Mouse (Mus musculus) heart, embryonic 15.5 days (tissue): Measurements from ENCODE around the gene Iqcj. TPM values are rescaled to one million over a fixed set of nuclear protein-coding genes. Genes with fewer than 3 reads are reported as not detected.
"Not testable (repeated sequence)": the region's sequence is repeated elsewhere in the genome, so short reads cannot be mapped to it uniquely, and the experiment has no call there.

Experiments
- ATAC-seq: fragments of 200-750 bp; cut with Nextera tagmentation; replicated peaks from 2 replicates; pipeline ENCODE4 v1.8.0; 2017; ENCODE audit warnings: low read depth, moderate TSS enrichment; ENCODE audit not compliant: insufficient number of reproducible peaks, insufficient read depth, low FRiP score
- H3K27ac ChIP-seq: fragments of 300-500 bp; sonication (generic); 2 replicates; pipeline ENCODE4 v1.5.1; 2015; ENCODE audit warnings: mild to moderate bottlenecking, inconsistent platforms
- H3K27me3 ChIP-seq: fragments of 300-500 bp; sonication (generic); 2 replicates; pipeline ENCODE4 v1.6.1; 2015; ENCODE audit warnings: inconsistent platforms
- H3K36me3 ChIP-seq: fragments of 300-500 bp; sonication (generic); 2 replicates; pipeline ENCODE4 v1.6.1; 2015; ENCODE audit warnings: mild to moderate bottlenecking, inconsistent platforms
- H3K4me1 ChIP-seq: fragments of 300-500 bp; sonication (generic); replicated peaks from 2 replicates; pipeline ENCODE4 v1.6.1; 2015; ENCODE audit warnings: inconsistent platforms
- H3K4me2 ChIP-seq: fragments of 300-500 bp; sonication (generic); 2 replicates; pipeline ENCODE4 v1.6.1; 2015; ENCODE audit warnings: inconsistent platforms, mild to moderate bottlenecking, moderate library complexity
- H3K4me3 ChIP-seq: fragments of 300-500 bp; sonication (generic); 2 replicates; pipeline ENCODE4 v1.5.1; 2015; ENCODE audit warnings: mild to moderate bottlenecking, inconsistent platforms
- H3K9ac ChIP-seq: fragments of 300-500 bp; sonication (generic); 2 replicates; pipeline ENCODE4 v1.6.1; 2015; ENCODE audit warnings: mild to moderate bottlenecking, inconsistent platforms
- H3K9me3 ChIP-seq: fragments of 300-500 bp; sonication (generic); replicated peaks from 2 replicates; pipeline ENCODE4 v1.6.1; 2016; ENCODE audit warnings: inconsistent platforms
- WGBS: fragments of 180-500 bp; shearing (Covaris S2); methylation state at CpG from one replicate; pipeline ENCODE4 v1.1.7; 2015; ENCODE audit warnings: mixed read lengths; 5-methylcytosine and 5-hydroxymethylcytosine counted together
- polyA plus RNA-seq: library from polyadenylated mRNA; unstranded; fragments of >200 nt; fragmentation: Nextera tagmentation; extraction: Ambion mirVana; gene quantifications from 2 replicates; pipeline ENCODE4 v1.2.1, GENCODE M21; 2015

Gene Iqcj
- polyA plus RNA-seq, 1 experiment from 2014 or later, result not detected

DNA sequence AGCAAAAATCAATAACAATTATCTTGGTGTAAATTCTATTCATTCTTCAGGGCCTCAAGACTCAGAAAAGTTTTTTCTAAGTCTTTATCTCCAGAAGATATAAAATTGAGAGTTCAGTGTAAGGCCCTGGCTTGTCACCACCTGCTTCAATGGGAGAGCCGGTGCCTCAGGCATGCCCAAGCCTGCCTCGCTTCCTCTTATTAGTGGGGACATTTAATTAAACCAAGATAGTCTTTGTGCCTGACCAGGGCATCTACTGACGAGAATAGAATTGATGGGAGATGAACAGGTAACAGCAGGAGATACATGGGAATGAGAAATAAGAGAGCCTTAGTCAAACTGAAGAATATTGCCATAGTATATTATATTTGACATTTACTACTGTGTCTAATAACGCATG, 200.1 kb downstream of the Iqcj start:
- no peaks in the 10 kb centered on the region for H3K36me3 ChIP-seq
- ATAC-seq, result no peak
- no peak overlapping the region for H3K9ac ChIP-seq
- no peaks in the 10 kb centered on the region for H3K9me3 ChIP-seq
- WGBS, result 70% methylated on average over 4 of the region's 4 CpGs
- H3K4me2 ChIP-seq, result no peak overlapping the region
- no peaks in the 10 kb centered on the region for H3K27me3 ChIP-seq
- no peak overlapping the region for H3K4me3 ChIP-seq
- H3K27ac ChIP-seq, result no peak overlapping the region
- H3K4me1 ChIP-seq, result no peaks in the 10 kb centered on the region

GRCm38 (mm10) chr3:68096724-68097431, 204.9 kb downstream of the Iqcj start:
- no peak for ATAC-seq
- no peaks in the 10 kb centered on the region for H3K9me3 ChIP-seq
- 75% methylated on average over 4 of the region's 4 CpGs for WGBS
- H3K36me3 ChIP-seq, result no peaks in the 10 kb centered on the region
- no peak overlapping the region for H3K4me3 ChIP-seq
- no peaks in the 10 kb centered on the region for H3K4me1 ChIP-seq
- H3K27ac ChIP-seq, result no peak overlapping the region
- no peaks in the 10 kb centered on the region for H3K27me3 ChIP-seq
- no peak overlapping the region for H3K4me2 ChIP-seq
- H3K9ac ChIP-seq, result no peak overlapping the region

DNA sequence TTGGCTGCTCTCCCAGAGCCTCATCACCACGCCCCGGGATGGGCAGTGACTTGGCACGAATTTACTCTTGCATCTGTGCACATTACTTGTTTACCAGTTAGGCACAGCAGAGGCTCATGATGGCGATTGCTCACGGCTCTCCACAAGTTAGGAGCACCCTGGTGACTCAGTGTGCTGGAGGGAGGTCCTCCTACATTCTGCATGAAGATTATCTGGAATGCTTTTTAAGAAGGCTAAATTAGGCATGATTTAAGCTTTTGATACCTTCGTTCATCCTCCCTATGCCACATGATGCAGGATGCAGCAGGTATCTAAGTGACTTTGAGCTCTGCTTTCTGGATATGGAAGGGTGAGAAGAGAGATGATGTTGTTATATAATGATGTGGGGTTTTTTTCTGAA, 207.5 kb downstream of the Iqcj start:
- H3K27ac ChIP-seq, ATAC-seq, H3K9me3 ChIP-seq, H3K27me3 ChIP-seq, H3K4me3 ChIP-seq, H3K9ac ChIP-seq, H3K4me1 ChIP-seq, H3K36me3 ChIP-seq, H3K4me2 ChIP-seq: not testable (repeated sequence)
- WGBS, result 80% methylated on average over 6 of the region's 6 CpGs

DNA sequence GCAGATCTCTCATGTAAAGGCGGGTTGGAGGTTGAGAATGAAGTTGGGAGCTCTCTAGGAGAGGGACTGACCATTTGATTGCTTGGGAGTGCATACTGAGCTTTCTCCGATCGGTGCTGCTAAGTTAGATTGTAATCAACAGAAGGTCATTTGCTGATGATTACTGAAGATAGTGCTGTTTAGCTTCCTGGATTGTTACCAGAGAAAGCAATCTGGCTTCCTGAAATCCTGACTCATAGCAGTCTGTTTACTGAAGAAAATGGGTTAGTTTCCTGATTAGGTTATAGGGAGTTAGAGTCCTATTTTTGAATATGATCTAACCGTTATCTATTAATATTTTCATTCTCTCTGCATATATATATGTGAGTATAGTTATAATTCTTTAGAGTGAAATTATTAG, 209.3 kb downstream of the Iqcj start:
- no peak for ATAC-seq
- 61% methylated on average over 4 of the region's 4 CpGs for WGBS
- Histone ChIP-seq H3K27me3 (no peaks in the 10 kb centered on the region), H3K9me3 (no peaks in the 10 kb centered on the region), H3K27ac (no peak overlapping the region), H3K4me1 (no peaks in the 10 kb centered on the region), H3K4me2 (no peak overlapping the region), H3K36me3 (no peaks in the 10 kb centered on the region), H3K4me3 (no peak overlapping the region), H3K9ac (no peak overlapping the region)

- H3K27me3 ChIP-seq, result no peaks in the 10 kb centered on the region
- no peaks in the 10 kb centered on the region for H3K36me3 ChIP-seq
- H3K9ac ChIP-seq, result no peak overlapping the region
- H3K4me2 ChIP-seq, result no peak overlapping the region
- no peak for ATAC-seq
- no peak overlapping the region for H3K27ac ChIP-seq
- H3K9me3 ChIP-seq, result no peaks in the 10 kb centered on the region
- H3K4me1 ChIP-seq, result no peaks in the 10 kb centered on the region
- WGBS, result 73% methylated on average over 2 of the region's 2 CpGs
- H3K4me3 ChIP-seq, result no peak overlapping the region
Observed at GRCm38 (mm10) chr3:68105081-68105685, 213.2 kb downstream of the Iqcj start.

Other genes starting within 250 kb of the Iqcj start
- gene Iqschfp, start within 50 bp of the Iqcj start, polyA plus RNA-seq, result not detected in 2 replicates
- 60.2 and 65.8 TPM in 2 replicates for gene Schip1, start 172.6 kb downstream of the Iqcj start, polyA plus RNA-seq